Mouse (Mus musculus): ENCODE data around the gene Oas3.

DNA sequence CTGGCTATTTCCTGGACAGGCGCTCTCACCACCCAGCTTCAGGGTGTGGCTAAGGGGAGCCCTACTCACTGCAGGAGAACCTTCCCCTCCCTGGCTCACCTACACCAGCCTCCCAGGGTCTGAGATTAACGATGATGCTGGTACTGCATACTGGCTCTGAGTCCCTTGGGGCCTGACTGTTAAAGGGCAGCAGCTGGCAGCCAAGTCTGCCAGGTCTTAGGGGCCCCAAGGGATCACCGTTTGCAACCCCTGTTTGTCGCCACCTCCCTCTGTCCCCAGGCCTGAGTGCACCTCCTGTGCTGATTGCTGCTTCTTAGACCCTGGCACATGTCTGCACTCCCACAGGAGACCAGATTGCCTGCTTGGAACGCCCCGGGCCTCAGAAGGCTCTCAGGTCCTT, 73.0 kb downstream of the Oas3 start:
- TF ChIP-seq POLR2A (IDR thresholded peaks at IDR 0.05; ENCODE audit: borderline replicate concordance, extremely low read depth, low read depth, low read length) (no peak), CTCF (IDR thresholded peaks at IDR 0.05; ENCODE audit: insufficient read depth, low read length) (no peak)

Measured in lung, adult 2 months (tissue).